Mouse (Mus musculus) left cerebral cortex, postnatal 25 days (tissue): ENCODE results near the gene Scap. TPM values are rescaled to one million over a fixed set of nuclear protein-coding genes. Genes with fewer than 3 reads are reported as not detected.

Experiments
- DNase-seq, 2 experiments: peaks; one replicate each; pipeline ENCODE4 v3.0.0; 2022; ENCODE audit warnings: low spot score in 2 of 2, mixed read lengths in 1 of 2
- intact Hi-C: fragments of 180-260 bp; cut with DNase I; formaldehyde crosslinking; loops from one replicate; pipeline ENCODE4 v1.15.1; 2025
- total RNA-seq, 2 experiments: library from RNA; stranded (reverse); gene quantifications; 2 replicates each; pipeline ENCODE4 v1.2.3; 2021

Scap gene
- 10 to 100 TPM; 87.6 to 95.2 TPM for total RNA-seq

- intact Hi-C loops, result no loop called here
- peak; percentile 93 to 97 for DNase-seq
Observed at GRCm38 (mm10) chr9:110333135-110333895, at the start of gene Scap. Gene Scap, plus strand, starts transcription at chr9:110333288.

- DNase-seq, result peak in 1 of 2 experiments; percentile 64
- intact Hi-C loops, result no loop called here
Observed at GRCm38 (mm10) chr9:110284075-110284697, 48.9 kb upstream of the Scap start.

- intact Hi-C loops, result loop anchor here (2.0 kb wide), 1 partner anchor 37 kb away; no protein-coding TSS in a partner anchor
- peak in 1 of 2 experiments; percentile 80 for DNase-seq
Observed at GRCm38 (mm10) chr9:110287321-110287924, 45.7 kb upstream of the Scap start.

DNA sequence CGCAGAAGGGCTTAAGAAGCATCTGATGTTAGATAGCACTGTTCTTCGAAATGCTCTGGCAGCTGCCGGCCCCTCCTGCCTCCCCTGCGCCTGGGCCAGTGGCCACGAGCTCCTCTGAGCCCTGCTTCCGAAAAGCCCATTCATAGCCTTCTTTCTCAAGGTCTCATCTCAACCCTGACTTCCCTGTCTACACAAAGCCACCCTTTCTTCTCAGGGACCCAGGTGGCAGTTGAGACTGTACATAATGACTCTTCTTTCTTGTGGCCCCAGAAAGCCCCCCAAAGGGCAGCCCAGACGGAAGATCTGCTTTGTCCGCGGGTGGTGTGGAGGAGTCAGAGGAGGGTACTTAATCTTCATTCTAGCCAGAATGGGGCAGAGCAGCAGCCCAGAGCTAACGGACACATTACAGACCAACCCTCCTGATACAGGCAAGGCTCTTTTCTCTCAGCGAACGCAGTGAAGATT lies 39.8 kb upstream of the Scap start:
- intact Hi-C loops, result loop anchor here (1.0 to 10.0 kb wide), 3 partner anchors 87 to 188 kb away; no protein-coding TSS in a partner anchor
- peak in 1 of 2 experiments; percentile 72 for DNase-seq

GRCm38 (mm10) chr9:110293873-110294415 lies 39.1 kb upstream of the Scap start:
- intact Hi-C loops, result loop anchor here (1.0 to 10.0 kb wide), 3 partner anchors 88 to 189 kb away; no protein-coding TSS in a partner anchor
- peak; percentile 42 to 68 for DNase-seq

DNA sequence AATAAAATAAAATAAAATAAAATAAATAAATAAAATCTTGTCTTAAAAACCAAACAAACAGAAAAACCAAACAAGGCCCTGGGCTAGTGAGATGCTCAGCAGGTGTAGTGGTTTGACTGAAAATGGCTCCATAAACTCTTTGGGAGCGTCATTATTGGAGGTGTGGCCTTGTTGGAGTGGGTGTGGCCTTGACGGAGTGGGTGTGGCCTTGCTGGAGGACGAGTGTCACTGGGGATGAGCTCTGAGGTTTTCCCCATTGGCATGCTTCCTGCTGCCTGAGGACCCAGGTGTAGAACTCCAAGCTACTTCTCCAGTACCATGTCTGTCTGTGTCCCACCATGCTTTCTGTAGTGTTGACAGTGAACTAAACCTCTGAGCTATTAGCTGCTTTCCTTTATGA lies 38.3 kb upstream of the Scap start:
- DNase-seq, result no peak
- intact Hi-C loops, result loop anchor here (5.0 to 10.0 kb wide), 3 partner anchors 122 to 190 kb away; no protein-coding TSS in a partner anchor

DNA sequence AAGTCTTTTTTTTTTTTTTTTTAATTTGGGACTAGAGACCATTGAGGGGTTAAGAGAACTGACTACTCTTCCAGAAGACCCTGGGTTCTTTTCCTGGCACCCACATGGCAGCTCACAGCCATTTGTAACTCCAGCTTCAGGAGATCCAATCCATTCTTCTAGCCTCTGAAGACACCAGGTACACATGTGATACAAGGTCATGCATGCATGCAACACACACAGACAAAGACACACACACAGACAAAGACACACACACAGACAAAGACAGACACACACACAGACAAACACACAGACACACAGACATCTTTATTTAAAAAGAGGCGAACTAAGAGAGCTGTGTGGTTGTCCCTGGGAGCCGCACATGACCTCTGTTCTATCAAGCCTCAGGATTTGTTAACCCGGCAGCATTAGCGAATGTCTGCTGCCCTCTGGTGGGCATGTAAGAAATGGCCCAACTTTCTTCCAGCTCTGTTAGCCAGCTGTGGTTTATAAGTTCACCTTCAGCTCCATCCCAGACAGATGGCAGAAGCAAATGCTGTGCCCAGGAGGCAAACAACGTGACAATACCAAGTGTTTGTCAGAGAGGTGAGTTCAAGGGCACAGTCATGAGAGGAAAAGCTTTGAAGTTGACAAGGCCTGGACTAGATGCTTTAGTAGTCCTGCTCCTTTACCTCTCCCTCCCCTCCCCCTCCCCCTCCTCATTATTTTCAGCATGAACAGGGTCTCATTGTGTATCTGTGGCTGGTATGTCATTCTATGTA lies 36.0 kb upstream of the Scap start:
- intact Hi-C loops, result loop anchor here (2.0 to 10.0 kb wide), 4 partner anchors 48 to 192 kb away; no protein-coding TSS in a partner anchor

GRCm38 (mm10) chr9:110304516-110304915 lies 28.6 kb upstream of the Scap start:
- intact Hi-C loops, result no loop called here
- DNase-seq, result no peak

More for the DNA sequence above, 36.0 kb upstream of the Scap start:
- peak; percentile 86 to 92 for DNase-seq

GRCm38 (mm10) chr9:110304969-110305651 lies 28.0 kb upstream of the Scap start, which contains the start of gene Elp6:
Gene Elp6, plus strand, starts transcription at chr9:110305173.
- DNase-seq, result peak; percentile 94 to 96
- intact Hi-C loops, result no loop called here

DNA sequence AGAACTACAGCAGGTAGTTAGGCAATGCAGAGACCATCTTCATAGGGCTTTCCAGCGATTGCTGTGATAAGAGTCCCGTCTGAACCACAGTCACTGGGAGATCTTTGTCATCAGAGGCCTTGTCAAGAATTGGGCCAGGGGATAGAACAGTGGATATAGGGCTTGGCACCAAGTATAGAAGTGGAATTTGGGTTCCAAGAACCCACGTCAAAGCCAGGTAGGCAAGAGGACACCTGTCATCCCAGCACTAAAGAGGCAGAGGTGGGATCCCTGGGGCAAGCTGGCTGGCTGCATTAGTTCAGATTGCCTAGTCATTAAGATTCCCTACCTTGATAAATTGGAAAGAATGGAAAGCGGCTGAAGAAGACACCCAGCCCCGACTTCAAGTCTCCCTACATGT lies 26.7 kb upstream of the Scap start:
- intact Hi-C loops, result no loop called here
- no peak for DNase-seq

DNA sequence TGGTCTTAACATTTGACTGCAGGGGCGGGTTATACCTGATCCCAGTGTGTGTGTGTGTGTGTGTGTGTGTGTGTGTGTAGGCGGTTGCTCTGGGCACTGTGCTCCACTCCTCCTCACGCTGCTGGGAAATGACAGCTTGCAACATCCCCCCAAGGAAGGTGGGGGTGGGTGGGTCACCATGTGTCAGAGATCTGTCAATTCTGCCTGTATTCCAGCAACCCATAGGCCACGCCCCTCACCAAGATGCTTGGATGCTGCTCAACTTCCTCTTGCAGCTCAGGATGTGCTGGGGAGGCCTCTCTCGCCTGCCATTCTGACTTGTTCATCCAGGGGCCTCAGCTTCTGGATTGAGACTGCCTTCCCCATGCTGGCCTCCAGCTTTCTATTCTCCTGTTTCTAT lies 18.4 kb upstream of the Scap start:
- DNase-seq, result no peak
- intact Hi-C loops, result no loop called here

GRCm38 (mm10) chr9:110315410-110315809 lies 17.7 kb upstream of the Scap start:
- DNase-seq, result no peak
- intact Hi-C loops, result no loop called here

GRCm38 (mm10) chr9:110315904-110316303 lies 17.2 kb upstream of the Scap start:
- no peak for DNase-seq
- intact Hi-C loops, result no loop called here

- intact Hi-C loops, result no loop called here
- DNase-seq, result no peak
Observed at GRCm38 (mm10) chr9:110316503-110316902, 16.6 kb upstream of the Scap start.

- intact Hi-C loops, result no loop called here
- no peak for DNase-seq
Observed at GRCm38 (mm10) chr9:110320769-110321168, 12.3 kb upstream of the Scap start.

GRCm38 (mm10) chr9:110322972-110323371 lies 10.1 kb upstream of the Scap start:
- intact Hi-C loops, result no loop called here
- DNase-seq, result no peak

- DNase-seq, result no peak
- intact Hi-C loops, result no loop called here
Observed at GRCm38 (mm10) chr9:110324181-110324580, 8.9 kb upstream of the Scap start.

DNA sequence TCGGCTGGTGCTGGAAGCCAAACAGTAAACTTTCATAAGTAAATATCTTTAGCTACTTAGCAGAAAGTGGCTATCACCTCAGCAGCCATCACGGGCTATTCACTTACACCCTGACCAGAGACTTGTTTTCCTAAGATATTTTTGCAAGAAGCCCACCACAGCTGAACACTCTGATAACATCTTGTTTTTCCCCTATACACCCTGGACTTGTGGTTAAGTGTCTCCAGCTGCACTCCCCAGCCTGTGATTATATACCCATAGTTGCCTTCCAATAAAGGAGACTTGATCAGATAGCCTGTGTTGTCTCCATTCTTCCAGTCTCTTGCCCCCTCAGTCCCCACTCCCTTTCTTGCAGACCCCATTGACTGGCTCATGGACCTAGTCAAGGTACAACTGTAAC lies 4.9 kb upstream of the Scap start:
- DNase-seq, result no peak
- intact Hi-C loops, result no loop called here
